Mouse (Mus musculus): ENCODE data around the gene Pcnx2.

DNA sequence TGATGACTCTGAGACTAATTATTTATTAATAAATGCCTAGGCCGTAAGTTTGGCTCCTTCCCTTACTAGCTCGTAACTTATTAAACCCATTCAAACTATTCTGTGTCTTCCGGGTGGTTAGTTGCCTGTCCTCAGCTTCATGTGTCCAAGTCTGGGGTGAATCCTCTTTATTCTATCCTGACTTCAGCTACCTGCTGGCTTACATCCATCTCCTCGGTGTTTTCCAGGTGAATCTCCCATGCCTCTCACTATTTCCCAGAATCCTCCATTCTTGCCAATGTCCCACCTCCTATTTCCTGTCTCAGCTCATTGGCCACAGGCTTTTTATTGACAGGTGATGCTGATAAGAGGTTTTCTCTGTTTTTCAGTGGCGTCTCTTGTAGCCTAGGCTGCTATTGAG lies 188.9 kb downstream of the Pcnx2 start:
- TF ChIP-seq CTCF (IDR thresholded peaks at IDR 0.05; ENCODE audit: borderline replicate concordance, insufficient read depth, low read depth, low read length) = no peak
- no peak for TF ChIP-seq POLR2A (IDR thresholded peaks at IDR 0.05; ENCODE audit: borderline replicate concordance, insufficient read depth, low read length)

Data from cerebellum, adult 2 months (tissue).